Mouse (Mus musculus) heart, adult 2 months (tissue): ENCODE measurements at regions not wholly inside any gene's neighbourhood (a gene's known extent, or its start where the extent isn't known, plus 50 kb on each side); places are given as distances from the start of the nearest gene placed in this dataset.

Experiments
- CTCF ChIP-seq: fragments of 200-600 bp; IDR thresholded peaks from 2 replicates; pipeline ENCODE4 v1.8.1; 2022; ENCODE audit warnings: antibody characterized with exemption, mild to moderate bottlenecking, moderate library complexity
- EP300 ChIP-seq: fragments of 200-500 bp; IDR thresholded peaks from 2 replicates; pipeline ENCODE4 v1.6.1; 2011; ENCODE audit warnings: low read depth, low read length, control low read depth; ENCODE audit not compliant: insufficient read depth
- POLR2A ChIP-seq: fragments of 200-500 bp; IDR thresholded peaks from 2 replicates; pipeline ENCODE4 v1.6.1; 2011; ENCODE audit warnings: mild to moderate bottlenecking, low read depth, low read length, control low read depth; ENCODE audit not compliant: insufficient read depth

DNA sequence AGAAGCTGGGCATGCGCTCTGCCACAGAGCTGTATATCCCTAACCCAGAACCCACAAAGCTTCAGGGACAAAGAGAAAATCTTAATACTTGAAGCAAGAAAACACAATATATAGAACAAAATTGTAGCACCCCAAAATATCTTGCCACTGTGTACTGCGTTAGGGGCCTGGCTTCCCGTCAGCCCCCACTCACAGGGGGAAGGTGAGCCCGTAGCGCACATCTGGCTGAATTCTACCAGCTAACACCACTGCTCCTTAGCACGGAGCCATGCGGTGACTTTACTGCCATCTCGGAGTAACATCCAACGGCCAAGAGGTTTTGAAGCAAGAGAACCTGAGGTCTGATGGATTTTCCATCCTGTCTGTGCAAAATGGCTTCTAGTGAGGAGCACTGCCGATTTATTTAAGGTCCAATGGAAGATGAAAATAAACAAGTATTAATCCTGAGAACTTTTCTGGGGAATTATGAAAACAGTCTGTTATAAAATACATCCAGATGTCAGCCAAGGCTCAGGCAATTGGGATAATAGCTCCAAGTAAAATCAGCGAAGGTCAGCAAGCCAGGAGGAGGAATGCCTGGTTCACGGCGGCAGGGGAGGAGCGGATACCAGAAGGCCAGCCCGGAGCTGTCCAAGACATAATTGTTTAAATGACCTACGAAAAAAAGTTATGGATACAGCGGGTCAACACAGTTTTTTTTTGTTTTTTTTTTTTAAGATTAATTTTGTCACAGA, 170.0 kb upstream of the Zfp637 start:
- TF ChIP-seq POLR2A (no peak), CTCF (no peak), EP300 (no peak)
